Mouse (Mus musculus): ENCODE results near the gene Cyp2d22. TPM values are rescaled to one million over a fixed set of nuclear protein-coding genes. Genes with fewer than 3 reads are reported as not detected.

Cyp2d22 gene
- polyA plus RNA-seq, 1 experiment from 2014 or later: 14.9 TPM

- Histone ChIP-seq H3K27ac (ENCODE audit: low read length) (peak overlapping the region; percentile 73), H3K9ac (ENCODE audit: low read depth, low read length) (peak overlapping the region; percentile 80), H3K4me3 (ENCODE audit: low read length) (peak overlapping the region; percentile 69), H3K36me3 (ENCODE audit: control insufficient read depth, insufficient read depth, low read length) (peaks cover 16% of the 10 kb centered on the region), H3K27me3 (replicated peaks; ENCODE audit: control insufficient read depth, insufficient read depth, low read length) (no peaks in the 10 kb centered on the region), H3K4me1 (ENCODE audit: control insufficient read depth, insufficient read depth, low read length) (peaks cover 39% of the 10 kb centered on the region), H3K4me2 (ENCODE audit: low read depth, low read length) (peak overlapping the region; percentile 53), H3K9me3 (ENCODE audit: control insufficient read depth, low read length) (no peaks in the 10 kb centered on the region)
- no peak for ATAC-seq
- 13% methylated on average over 4 of the region's 4 CpGs for WGBS
These were observed 42.2 kb downstream of the Cyp2d22 start for GRCm38 (mm10) chr15:82337875-82338274.

- H3K36me3 ChIP-seq (ENCODE audit: control insufficient read depth, insufficient read depth, low read length): peaks cover 16% of the 10 kb centered on the region
- H3K27me3 ChIP-seq (replicated peaks; ENCODE audit: control insufficient read depth, insufficient read depth, low read length): no peaks in the 10 kb centered on the region
- H3K9me3 ChIP-seq (ENCODE audit: control insufficient read depth, low read length): no peaks in the 10 kb centered on the region
- no peak for ATAC-seq
- H3K4me2 ChIP-seq (ENCODE audit: low read depth, low read length): peak overlapping the region; percentile 23
- H3K9ac ChIP-seq (ENCODE audit: low read depth, low read length): peak overlapping the region; percentile 51; the same call in 1 of the 2 replicates
- WGBS: 77% methylated on average over 12 of the region's 12 CpGs
- peak overlapping the region; percentile 24; the same call in 1 of the 2 replicates for H3K27ac ChIP-seq (ENCODE audit: low read length)
- H3K4me1 ChIP-seq (ENCODE audit: control insufficient read depth, insufficient read depth, low read length): peaks cover 32% of the 10 kb centered on the region
- peak overlapping the region; percentile 27 for H3K4me3 ChIP-seq (ENCODE audit: low read length)
These were observed 43.4 kb downstream of the Cyp2d22 start for GRCm38 (mm10) chr15:82336629-82337028.

- no peak overlapping the region for H3K9ac ChIP-seq (ENCODE audit: low read depth, low read length)
These were observed 44.9 kb downstream of the Cyp2d22 start for GRCm38 (mm10) chr15:82335194-82335593.

GRCm38 (mm10) chr15:82325382-82325781 lies 54.7 kb downstream of the Cyp2d22 start:
- WGBS: 82% methylated on average over 2 of the region's 2 CpGs
- ATAC-seq: no peak
- Histone ChIP-seq H3K4me1 (ENCODE audit: control insufficient read depth, insufficient read depth, low read length) (0 out of 2 replicates have a peak, but pooled peaks cover 5% of the 10 kb centered on the region), H3K9me3 (ENCODE audit: control insufficient read depth, low read length) (no peaks in the 10 kb centered on the region), H3K9ac (ENCODE audit: low read depth, low read length) (no peak overlapping the region), H3K4me3 (ENCODE audit: low read length) (no peak overlapping the region), H3K27me3 (replicated peaks; ENCODE audit: control insufficient read depth, insufficient read depth, low read length) (no peaks in the 10 kb centered on the region), H3K27ac (ENCODE audit: low read length) (no peak overlapping the region), H3K36me3 (ENCODE audit: control insufficient read depth, insufficient read depth, low read length) (0 out of 2 replicates have a peak, but pooled peaks cover 8% of the 10 kb centered on the region), H3K4me2 (ENCODE audit: low read depth, low read length) (no peak overlapping the region)

More at GRCm38 (mm10) chr15:82335194-82335593, 44.9 kb downstream of the Cyp2d22 start:
- Histone ChIP-seq H3K27ac (ENCODE audit: low read length) (no peak overlapping the region), H3K4me1 (ENCODE audit: control insufficient read depth, insufficient read depth, low read length) (peaks cover 19% of the 10 kb centered on the region), H3K9me3 (ENCODE audit: control insufficient read depth, low read length) (no peaks in the 10 kb centered on the region), H3K4me2 (ENCODE audit: low read depth, low read length) (no peak overlapping the region), H3K36me3 (ENCODE audit: control insufficient read depth, insufficient read depth, low read length) (peaks cover 19% of the 10 kb centered on the region), H3K27me3 (replicated peaks; ENCODE audit: control insufficient read depth, insufficient read depth, low read length) (no peaks in the 10 kb centered on the region), H3K4me3 (ENCODE audit: low read length) (no peak overlapping the region)
- ATAC-seq: no peak
- 94% methylated on average over 4 of the region's 4 CpGs for WGBS

GRCm38 (mm10) chr15:82322195-82322594 lies 57.9 kb downstream of the Cyp2d22 start:
- no peaks in the 10 kb centered on the region for H3K27me3 ChIP-seq (replicated peaks; ENCODE audit: control insufficient read depth, insufficient read depth, low read length)
- H3K27ac ChIP-seq (ENCODE audit: low read length): no peak overlapping the region
- 72% methylated on average over 8 of the region's 8 CpGs for WGBS
- ATAC-seq: no peak
- no peak overlapping the region for H3K9ac ChIP-seq (ENCODE audit: low read depth, low read length)
- 0 out of 2 replicates have a peak, but pooled peaks cover 5% of the 10 kb centered on the region for H3K4me1 ChIP-seq (ENCODE audit: control insufficient read depth, insufficient read depth, low read length)
- no peaks in the 10 kb centered on the region for H3K36me3 ChIP-seq (ENCODE audit: control insufficient read depth, insufficient read depth, low read length)
- H3K9me3 ChIP-seq (ENCODE audit: control insufficient read depth, low read length): no peaks in the 10 kb centered on the region
- no peak overlapping the region for H3K4me3 ChIP-seq (ENCODE audit: low read length)
- no peak overlapping the region for H3K4me2 ChIP-seq (ENCODE audit: low read depth, low read length)

Small RNA genes lying within 50 kb of the gene (microRNA-seq; reads per million reads assigned to microRNA genes)
- gene Gm25990 (not detected), gene Gm27331 (not detected), gene Mir7684 (not detected)

Other genes starting within 250 kb of the Cyp2d22 start
- gene Srebf2, start 233.1 kb downstream of the Cyp2d22 start, polyA plus RNA-seq (2015; fragmentation: Nextera tagmentation; extraction: Ambion mirVana): 138 and 141 TPM in 2 replicates
- gene Shisa8, start 167.4 kb downstream of the Cyp2d22 start, polyA plus RNA-seq (2015; fragmentation: Nextera tagmentation; extraction: Ambion mirVana): 0.06 and 0.09 TPM in 2 replicates
- gene Tnfrsf13c, start 155.9 kb downstream of the Cyp2d22 start, polyA plus RNA-seq (2015; fragmentation: Nextera tagmentation; extraction: Ambion mirVana): 0.09 and 0.11 TPM in 2 replicates
- gene Cenpm, start 135.5 kb downstream of the Cyp2d22 start, polyA plus RNA-seq (2015; fragmentation: Nextera tagmentation; extraction: Ambion mirVana): 36.3 and 43.6 TPM in 2 replicates
- not detected in 2 replicates for gene 1500009C09Rik, start 127.9 kb downstream of the Cyp2d22 start, polyA plus RNA-seq (2015; fragmentation: Nextera tagmentation; extraction: Ambion mirVana)
- 4.2 and 4.4 TPM in 2 replicates for gene Sept3, start 105.4 kb downstream of the Cyp2d22 start, polyA plus RNA-seq (2015; fragmentation: Nextera tagmentation; extraction: Ambion mirVana)
- gene Wbp2nl, start 81.3 kb downstream of the Cyp2d22 start, polyA plus RNA-seq (2015; fragmentation: Nextera tagmentation; extraction: Ambion mirVana): 0.15 and 0.16 TPM in 2 replicates
- gene Naga, start 41.3 kb downstream of the Cyp2d22 start, polyA plus RNA-seq (2015; fragmentation: Nextera tagmentation; extraction: Ambion mirVana): 296 and 437 TPM in 2 replicates
- gene Pheta2, start 41.3 kb downstream of the Cyp2d22 start, polyA plus RNA-seq (2015; fragmentation: Nextera tagmentation; extraction: Ambion mirVana): 11.6 and 13.2 TPM in 2 replicates
- 332 and 340 TPM in 2 replicates for gene Smdt1, start 41.3 kb downstream of the Cyp2d22 start, polyA plus RNA-seq (2015; fragmentation: Nextera tagmentation; extraction: Ambion mirVana)
- gene Ndufa6, start 25.9 kb downstream of the Cyp2d22 start, polyA plus RNA-seq (2015; fragmentation: Nextera tagmentation; extraction: Ambion mirVana): 561 and 588 TPM in 2 replicates
- gene Cyp2d11, start 13.8 kb upstream of the Cyp2d22 start, polyA plus RNA-seq (2015; fragmentation: Nextera tagmentation; extraction: Ambion mirVana): not detected in 2 replicates
- 0.67 and 1.8 TPM in 2 replicates for gene Cyp2d10, start 26.9 kb upstream of the Cyp2d22 start, polyA plus RNA-seq (2015; fragmentation: Nextera tagmentation; extraction: Ambion mirVana)
- gene Cyp2d9, start 53.2 kb upstream of the Cyp2d22 start, polyA plus RNA-seq (2015; fragmentation: Nextera tagmentation; extraction: Ambion mirVana): 0.10 and 0.31 TPM in 2 replicates
- not detected in 2 replicates for gene Cyp2d12, start 174.8 kb upstream of the Cyp2d22 start, polyA plus RNA-seq (2015; fragmentation: Nextera tagmentation; extraction: Ambion mirVana)
- gene Cyp2d34, start 240.7 kb upstream of the Cyp2d22 start, polyA plus RNA-seq (2015; fragmentation: Nextera tagmentation; extraction: Ambion mirVana): 0.18 TPM in 1 of 2 replicates, not detected in the other

All from intestine, embryonic 16.5 days (tissue).